Mouse (Mus musculus): ENCODE measurements around the gene Pigq. TPM values are rescaled to one million over a fixed set of nuclear protein-coding genes. Genes with fewer than 3 reads are reported as not detected.

The Pigq gene
- polyA plus RNA-seq, 1 experiment from 2014 or later: 59.3 TPM

GRCm38 (mm10) chr17:25959630-25960467 lies 15.1 kb upstream of the Pigq start:
- Histone ChIP-seq H3K27ac (ENCODE audit: low read length) (no peak overlapping the region), H3K9ac (ENCODE audit: low read length) (no peak overlapping the region), H3K27me3 (ENCODE audit: control insufficient read depth, insufficient read depth, low read length) (no peaks in the 10 kb centered on the region), H3K4me2 (ENCODE audit: low read depth, low read length) (no peak overlapping the region), H3K9me3 (replicated peaks; ENCODE audit: control insufficient read depth, low read length) (no peaks in the 10 kb centered on the region), H3K4me3 (ENCODE audit: low read length) (no peak overlapping the region), H3K36me3 (ENCODE audit: control insufficient read depth, insufficient read depth) (0 out of 2 replicates have a peak, but pooled peaks cover 3% of the 10 kb centered on the region), H3K4me1 (ENCODE audit: control insufficient read depth, insufficient read depth, low read length) (no peaks in the 10 kb centered on the region)
- WGBS: 88% methylated on average over 23 of the region's 23 CpGs
- no peak for ATAC-seq (replicated peaks; ENCODE audit: extremely low read depth, insufficient read depth, low FRiP score)

GRCm38 (mm10) chr17:25958771-25959494 lies 14.2 kb upstream of the Pigq start:
- H3K27me3 ChIP-seq (ENCODE audit: control insufficient read depth, insufficient read depth, low read length): no peaks in the 10 kb centered on the region; the same call in 1 of the 2 replicates
- no peaks in the 10 kb centered on the region for H3K4me1 ChIP-seq (ENCODE audit: control insufficient read depth, insufficient read depth, low read length)
- no peak overlapping the region for H3K9ac ChIP-seq (ENCODE audit: low read length)
- H3K4me3 ChIP-seq (ENCODE audit: low read length): no peak overlapping the region
- H3K27ac ChIP-seq (ENCODE audit: low read length): no peak overlapping the region
- H3K4me2 ChIP-seq (ENCODE audit: low read depth, low read length): no peak overlapping the region
- ATAC-seq (replicated peaks; ENCODE audit: extremely low read depth, insufficient read depth, low FRiP score): no peak
- WGBS: 91% methylated on average over 11 of the region's 11 CpGs
- no peaks in the 10 kb centered on the region for H3K9me3 ChIP-seq (replicated peaks; ENCODE audit: control insufficient read depth, low read length)
- 0 out of 2 replicates have a peak, but pooled peaks cover 3% of the 10 kb centered on the region for H3K36me3 ChIP-seq (ENCODE audit: control insufficient read depth, insufficient read depth)

GRCm38 (mm10) chr17:25957586-25958051 lies 12.9 kb upstream of the Pigq start:
- no peaks in the 10 kb centered on the region for H3K9me3 ChIP-seq (replicated peaks; ENCODE audit: control insufficient read depth, low read length)
- ATAC-seq (replicated peaks; ENCODE audit: extremely low read depth, insufficient read depth, low FRiP score): no peak
- no peak overlapping the region for H3K9ac ChIP-seq (ENCODE audit: low read length)
- 86% methylated on average over 14 of the region's 14 CpGs for WGBS
- H3K4me1 ChIP-seq (ENCODE audit: control insufficient read depth, insufficient read depth, low read length): no peaks in the 10 kb centered on the region
- H3K36me3 ChIP-seq (ENCODE audit: control insufficient read depth, insufficient read depth): 0 out of 2 replicates have a peak, but pooled peaks cover 3% of the 10 kb centered on the region
- H3K27me3 ChIP-seq (ENCODE audit: control insufficient read depth, insufficient read depth, low read length): peaks cover 11% of the 10 kb centered on the region
- no peak overlapping the region for H3K4me3 ChIP-seq (ENCODE audit: low read length)
- no peak overlapping the region for H3K4me2 ChIP-seq (ENCODE audit: low read depth, low read length)
- no peak overlapping the region for H3K27ac ChIP-seq (ENCODE audit: low read length)

GRCm38 (mm10) chr17:25956631-25957030 lies 11.9 kb upstream of the Pigq start:
- Histone ChIP-seq H3K27me3 (ENCODE audit: control insufficient read depth, insufficient read depth, low read length) (peaks cover 21% of the 10 kb centered on the region), H3K4me3 (ENCODE audit: low read length) (no peak overlapping the region), H3K9me3 (replicated peaks; ENCODE audit: control insufficient read depth, low read length) (no peaks in the 10 kb centered on the region), H3K9ac (ENCODE audit: low read length) (no peak overlapping the region), H3K27ac (ENCODE audit: low read length) (no peak overlapping the region), H3K4me2 (ENCODE audit: low read depth, low read length) (no peak overlapping the region), H3K36me3 (ENCODE audit: control insufficient read depth, insufficient read depth) (0 out of 2 replicates have a peak, but pooled peaks cover 3% of the 10 kb centered on the region), H3K4me1 (ENCODE audit: control insufficient read depth, insufficient read depth, low read length) (0 out of 2 replicates have a peak, but pooled peaks cover 2% of the 10 kb centered on the region)
- WGBS: 82% methylated on average over 7 of the region's 7 CpGs
- no peak for ATAC-seq (replicated peaks; ENCODE audit: extremely low read depth, insufficient read depth, low FRiP score)

- Histone ChIP-seq H3K27ac (ENCODE audit: low read length) (no peak overlapping the region), H3K9ac (ENCODE audit: low read length) (no peak overlapping the region), H3K4me3 (ENCODE audit: low read length) (no peak overlapping the region), H3K36me3 (ENCODE audit: control insufficient read depth, insufficient read depth) (0 out of 2 replicates have a peak, but pooled peaks cover 3% of the 10 kb centered on the region), H3K27me3 (ENCODE audit: control insufficient read depth, insufficient read depth, low read length) (peaks cover 26% of the 10 kb centered on the region), H3K4me1 (ENCODE audit: control insufficient read depth, insufficient read depth, low read length) (peaks cover 3% of the 10 kb centered on the region), H3K4me2 (ENCODE audit: low read depth, low read length) (no peak overlapping the region), H3K9me3 (replicated peaks; ENCODE audit: control insufficient read depth, low read length) (no peaks in the 10 kb centered on the region)
- 74% methylated on average over 7 of the region's 7 CpGs for WGBS
- ATAC-seq (replicated peaks; ENCODE audit: extremely low read depth, insufficient read depth, low FRiP score): no peak
Observed at GRCm38 (mm10) chr17:25956201-25956600, 11.5 kb upstream of the Pigq start.

GRCm38 (mm10) chr17:25955736-25956135 lies 11.0 kb upstream of the Pigq start:
- Histone ChIP-seq H3K4me2 (ENCODE audit: low read depth, low read length) (no peak overlapping the region), H3K27ac (ENCODE audit: low read length) (no peak overlapping the region), H3K9ac (ENCODE audit: low read length) (no peak overlapping the region), H3K9me3 (replicated peaks; ENCODE audit: control insufficient read depth, low read length) (no peaks in the 10 kb centered on the region), H3K27me3 (ENCODE audit: control insufficient read depth, insufficient read depth, low read length) (peaks cover 30% of the 10 kb centered on the region), H3K4me1 (ENCODE audit: control insufficient read depth, insufficient read depth, low read length) (peaks cover 5% of the 10 kb centered on the region), H3K4me3 (ENCODE audit: low read length) (no peak overlapping the region), H3K36me3 (ENCODE audit: control insufficient read depth, insufficient read depth) (0 out of 2 replicates have a peak, but pooled peaks cover 3% of the 10 kb centered on the region)
- ATAC-seq (replicated peaks; ENCODE audit: extremely low read depth, insufficient read depth, low FRiP score): no peak
- 46% methylated on average over 3 of the region's 3 CpGs for WGBS

GRCm38 (mm10) chr17:25954671-25955070 lies 9.9 kb upstream of the Pigq start:
- Histone ChIP-seq H3K4me2 (ENCODE audit: low read depth, low read length) (no peak overlapping the region), H3K4me3 (ENCODE audit: low read length) (no peak overlapping the region), H3K27ac (ENCODE audit: low read length) (no peak overlapping the region), H3K36me3 (ENCODE audit: control insufficient read depth, insufficient read depth) (0 out of 2 replicates have a peak, but pooled peaks cover 3% of the 10 kb centered on the region), H3K9me3 (replicated peaks; ENCODE audit: control insufficient read depth, low read length) (no peaks in the 10 kb centered on the region), H3K4me1 (ENCODE audit: control insufficient read depth, insufficient read depth, low read length) (peaks cover 5% of the 10 kb centered on the region), H3K9ac (ENCODE audit: low read length) (no peak overlapping the region), H3K27me3 (ENCODE audit: control insufficient read depth, insufficient read depth, low read length) (peaks cover 39% of the 10 kb centered on the region)
- WGBS: 75% methylated on average over 2 of the region's 2 CpGs
- ATAC-seq (replicated peaks; ENCODE audit: extremely low read depth, insufficient read depth, low FRiP score): no peak

- Histone ChIP-seq H3K9ac (ENCODE audit: low read length) (no peak overlapping the region), H3K36me3 (ENCODE audit: control insufficient read depth, insufficient read depth) (no peaks in the 10 kb centered on the region), H3K27ac (ENCODE audit: low read length) (no peak overlapping the region), H3K4me2 (ENCODE audit: low read depth, low read length) (no peak overlapping the region), H3K4me1 (ENCODE audit: control insufficient read depth, insufficient read depth, low read length) (peaks cover 5% of the 10 kb centered on the region), H3K9me3 (replicated peaks; ENCODE audit: control insufficient read depth, low read length) (no peaks in the 10 kb centered on the region), H3K27me3 (ENCODE audit: control insufficient read depth, insufficient read depth, low read length) (peaks cover 39% of the 10 kb centered on the region), H3K4me3 (ENCODE audit: low read length) (no peak overlapping the region)
- 75% methylated on average over 5 of the region's 5 CpGs for WGBS
- ATAC-seq (replicated peaks; ENCODE audit: extremely low read depth, insufficient read depth, low FRiP score): no peak
Observed at GRCm38 (mm10) chr17:25953161-25953560, 8.4 kb upstream of the Pigq start.
